31 mouse cellular contexts compared by ENCODE assay signal in the genomic region with DNA sequence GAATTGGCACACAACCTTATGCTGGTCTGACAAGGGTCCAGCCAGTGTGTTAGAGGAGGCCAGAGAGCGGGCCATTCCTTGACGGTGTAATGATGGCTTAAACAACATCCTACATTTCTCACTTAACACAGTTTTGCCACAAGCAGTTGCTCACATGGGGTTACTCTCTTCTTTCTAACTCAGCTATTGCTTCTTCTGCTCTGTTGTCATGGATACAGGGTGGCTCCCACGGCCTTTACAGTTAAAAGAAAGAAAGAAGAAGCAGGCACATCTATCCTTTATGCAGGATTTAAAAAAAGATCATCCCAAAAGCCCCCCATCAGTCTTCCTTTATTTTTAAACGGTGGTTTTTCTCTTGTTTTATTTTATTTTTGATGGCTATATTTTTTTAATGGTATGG. TPM values are rescaled to one million over a fixed set of nuclear protein-coding genes. Genes with fewer than 3 reads are reported as not detected.
DNase-seq lines count a peak whose midpoint lies in the region; ATAC-seq and TF ChIP-seq lines count a peak whose summit lies in the region.
"Had no signal": no experiment of that assay in that cellular context is flagged by ENCODE, and none has a peak within 500 bp of the region (broad histone marks: within the 10 kb centered on the region; RNA-seq: fewer than 3 reads in every experiment).

No protein-coding gene starts in this region.

- H3K9ac ChIP-seq in midbrain, embryonic 15.5 days, result no peak overlapping the region
- H3K9ac ChIP-seq in midbrain, embryonic 11.5 days (ENCODE audit: low read length), result no peak overlapping the region
- H3K9ac ChIP-seq: heart, embryonic 12.5 days; kidney, embryonic 15.5 days; limb, embryonic 15.5 days; liver, embryonic 14.5 days; lung, embryonic 15.5 days; neural tube, embryonic 12.5 days had no signal

- TF ChIP-seq POLR2A in cortical plate, adult 2 months (IDR thresholded peaks at IDR 0.05; ENCODE audit: extremely low read depth, insufficient read depth, low read length), result no peak

- ATAC-seq in midbrain, embryonic 15.5 days (replicated peaks), result no peak; the same call in 1 of the 2 replicates
- no peak for ATAC-seq in midbrain, embryonic 11.5 days (ENCODE audit: low FRiP score)
- ATAC-seq: Patski had no signal

- H3K9me3 ChIP-seq in midbrain, embryonic 15.5 days, result no peaks in the 10 kb centered on the region
- H3K9me3 ChIP-seq in midbrain, embryonic 11.5 days (ENCODE audit: control insufficient read depth, low read length), result no peaks in the 10 kb centered on the region
- H3K9me3 ChIP-seq: G1E; heart, embryonic 12.5 days; kidney, embryonic 15.5 days; limb, embryonic 15.5 days; lung, embryonic 15.5 days; megakaryocyte, embryonic 14.5 days; neural tube, embryonic 12.5 days had no signal

- 40% methylated on average over 4 of the region's 4 CpGs for WGBS in midbrain, embryonic 15.5 days
- 69% methylated on average over 4 of the region's 4 CpGs for WGBS in midbrain, embryonic 11.5 days

- DNase-seq in gastrocnemius, adult 2 months, result no peak
- DNase-seq in gastrocnemius, postnatal 4 days (ENCODE audit: low spot score in 2 of 2), result no peak
- DNase-seq in midbrain, embryonic 11.5 days (ENCODE audit: low spot score, missing footprints), result no peak
- peak; percentile 45 for DNase-seq in telencephalon, adult 2 months (ENCODE audit: low read depth, low spot score)
- no peak for DNase-seq in cerebellum, adult 9-10 months
- DNase-seq: B cell, adult 2 months; cerebellum, adult 2 months; cerebellum, postnatal 36 days; gastrocnemius, postnatal 10 days; heart, adult 18-20 months; heart, postnatal 10 days; kidney, adult 11 months; kidney, postnatal 36 days; layer of hippocampus, postnatal 36 days; left cerebral cortex, postnatal 4 days; lung, postnatal 36 days; retina, postnatal 1 day had no signal

- no peak for TF ChIP-seq CTCF in gastrocnemius, adult 2 months (IDR thresholded peaks at IDR 0.05)
- no peak for TF ChIP-seq CTCF in cortical plate, adult 2 months (IDR thresholded peaks at IDR 0.05; ENCODE audit: extremely low read depth, insufficient read depth, low read length)

- H3K4me3 ChIP-seq in gastrocnemius, adult 2 months, result peak overlapping the region; percentile 56
- no peak overlapping the region for H3K4me3 ChIP-seq in midbrain, embryonic 15.5 days
- no peak overlapping the region for H3K4me3 ChIP-seq in midbrain, embryonic 11.5 days (ENCODE audit: low read depth, low read length)
- no peak overlapping the region for H3K4me3 ChIP-seq in cortical plate, adult 2 months (ENCODE audit: insufficient read depth, low read length)
- H3K4me3 ChIP-seq: heart, embryonic 12.5 days; kidney, embryonic 15.5 days; limb, embryonic 15.5 days; lung, embryonic 15.5 days; megakaryocyte, embryonic 14.5 days; neural tube, embryonic 12.5 days had no signal

- H3K36me3 ChIP-seq in midbrain, embryonic 15.5 days (replicated peaks), result no peaks in the 10 kb centered on the region
- no peaks in the 10 kb centered on the region for H3K36me3 ChIP-seq in midbrain, embryonic 11.5 days (ENCODE audit: control insufficient read depth, insufficient read depth, low read length)
- H3K36me3 ChIP-seq: G1E; heart, embryonic 12.5 days; kidney, embryonic 15.5 days; limb, embryonic 15.5 days; lung, embryonic 15.5 days; neural tube, embryonic 12.5 days had no signal

- no peaks in the 10 kb centered on the region for H3K27me3 ChIP-seq in midbrain, embryonic 15.5 days (replicated peaks)
- H3K27me3 ChIP-seq in midbrain, embryonic 11.5 days (ENCODE audit: control insufficient read depth, insufficient read depth, low read length), result no peaks in the 10 kb centered on the region
- H3K27me3 ChIP-seq: CH12.LX; heart, embryonic 12.5 days; kidney, embryonic 15.5 days; limb, embryonic 15.5 days; lung, embryonic 15.5 days; neural tube, embryonic 12.5 days had no signal

- intact Hi-C loops in gastrocnemius, adult 2 months (cut with DNase I), result no loop called here

- H3K4me2 ChIP-seq in midbrain, embryonic 15.5 days, result no peak overlapping the region
- no peak overlapping the region for H3K4me2 ChIP-seq in midbrain, embryonic 11.5 days
- H3K4me2 ChIP-seq: heart, embryonic 12.5 days; kidney, embryonic 15.5 days; limb, embryonic 15.5 days; lung, embryonic 15.5 days; neural tube, embryonic 12.5 days had no signal

- peak overlapping the region; percentile 41; the same call in 1 of the 2 replicates for H3K27ac ChIP-seq in gastrocnemius, adult 2 months
- H3K27ac ChIP-seq in midbrain, embryonic 15.5 days, result peak overlapping the region; percentile 33; the same call in 1 of the 2 replicates
- H3K27ac ChIP-seq in midbrain, embryonic 11.5 days (ENCODE audit: low read depth, low read length), result no peak overlapping the region
- H3K27ac ChIP-seq in cortical plate, adult 2 months (ENCODE audit: insufficient read depth, low read length), result peak overlapping the region; percentile 12; the same call in 1 of the 2 replicates
- H3K27ac ChIP-seq: kidney, embryonic 15.5 days; limb, embryonic 15.5 days; liver, embryonic 14.5 days; lung, embryonic 15.5 days; neural tube, embryonic 12.5 days had no signal

- peaks cover 21% of the 10 kb centered on the region for H3K4me1 ChIP-seq in midbrain, embryonic 15.5 days
- no peaks in the 10 kb centered on the region for H3K4me1 ChIP-seq in midbrain, embryonic 11.5 days (ENCODE audit: control insufficient read depth, insufficient read depth, low read length)
- H3K4me1 ChIP-seq in cortical plate, adult 2 months (ENCODE audit: control insufficient read depth, insufficient read depth, low read length), result peaks cover 6% of the 10 kb centered on the region

RNA-seq across cellular contexts. Expression of a gene that starts 14.7 kb away (rescaled TPM):
- not detected for total RNA-seq in gastrocnemius, adult 2 months (2021)
- not detected for total RNA-seq in gastrocnemius, postnatal 4 days (2021)
- polyA plus RNA-seq in midbrain, embryonic 15.5 days (2015; fragmentation: Nextera tagmentation; extraction: Ambion mirVana), result 0.14 TPM in 1 of 2 replicates, not detected in the other
- 0.22 and 0.72 TPM in 2 replicates for polyA plus RNA-seq in midbrain, embryonic 11.5 days (2014; fragmentation: Nextera tagmentation; extraction: Ambion mirVana)
- polyA plus RNA-seq in cortical plate, adult 2 months (2012; rRNA removed), result 0.17 and 0.19 TPM in 2 replicates
- total RNA-seq: CH12.LX; gastrocnemius, postnatal 10 days; heart, adult 18-20 months; heart, postnatal 10 days had no signal
- polyA plus RNA-seq: embryonic facial prominence, embryonic 14.5 days; Patski; small intestine, adult 2 months had no signal
